Mouse (Mus musculus) CD4-positive, CD25-positive, alpha-beta regulatory T cell, adult 4 months (primary cell): ENCODE results near the gene Ak3. TPM values are rescaled to one million over a fixed set of nuclear protein-coding genes. Genes with fewer than 3 reads are reported as not detected.
"Not testable (repeated sequence)": the region's sequence is repeated elsewhere in the genome, so short reads cannot be mapped to it uniquely, and the experiment has no call there.

Experiments used
- ATAC-seq: one replicate; pipeline ENCODE4 v1.8.0; 2017
- polyA plus RNA-seq, 2 experiments: library from polyadenylated mRNA; unstranded; fragments of 100-300 nt; shearing (Covaris generic); gene quantifications; one replicate each; pipeline ENCODE4 v1.2.1; 2017

The Ak3 gene
- polyA plus RNA-seq, 2 experiments from 2014 or later = 15.3 to 16.8 TPM

- no peak for ATAC-seq
Observed at GRCm38 (mm10) chr19:29042647-29043046, 5.1 kb downstream of the Ak3 start.

GRCm38 (mm10) chr19:29042143-29042542, 5.6 kb downstream of the Ak3 start:
- ATAC-seq = no peak

- no peak for ATAC-seq
Observed at GRCm38 (mm10) chr19:29040206-29040605, 7.6 kb downstream of the Ak3 start.

- no peak for ATAC-seq
Observed at GRCm38 (mm10) chr19:29039334-29039733, 8.4 kb downstream of the Ak3 start.

GRCm38 (mm10) chr19:29037541-29037940, 10.2 kb downstream of the Ak3 start:
- no peak for ATAC-seq

- no peak for ATAC-seq
Observed at GRCm38 (mm10) chr19:29037026-29037425, 10.7 kb downstream of the Ak3 start.

- ATAC-seq = no peak
Observed at GRCm38 (mm10) chr19:29032662-29033061, 15.1 kb downstream of the Ak3 start.

GRCm38 (mm10) chr19:29031788-29032187, 16.0 kb downstream of the Ak3 start:
- no peak for ATAC-seq

GRCm38 (mm10) chr19:29024391-29024947, 23.3 kb downstream of the Ak3 start:
- ATAC-seq = no peak

GRCm38 (mm10) chr19:29021754-29022345, 25.9 kb downstream of the Ak3 start:
- no peak for ATAC-seq

- no peak for ATAC-seq
Observed at GRCm38 (mm10) chr19:29019647-29020046, 28.1 kb downstream of the Ak3 start.

- no peak for ATAC-seq
Observed at GRCm38 (mm10) chr19:29016786-29017185, 31.0 kb downstream of the Ak3 start.

GRCm38 (mm10) chr19:29016204-29016765, 31.5 kb downstream of the Ak3 start:
- ATAC-seq = no peak

- ATAC-seq = no peak
Observed at GRCm38 (mm10) chr19:29015410-29016203, 32.2 kb downstream of the Ak3 start.

GRCm38 (mm10) chr19:29014466-29015055, 33.2 kb downstream of the Ak3 start:
- no peak for ATAC-seq

GRCm38 (mm10) chr19:29011355-29011990, 36.3 kb downstream of the Ak3 start:
- no peak for ATAC-seq

- ATAC-seq = no peak
Observed at GRCm38 (mm10) chr19:29009046-29009445, 38.7 kb downstream of the Ak3 start.

- ATAC-seq = no peak
Observed at GRCm38 (mm10) chr19:29008069-29008706, 39.6 kb downstream of the Ak3 start.

- ATAC-seq = not testable (repeated sequence)
Observed at GRCm38 (mm10) chr19:29000321-29000720, 47.4 kb downstream of the Ak3 start.

GRCm38 (mm10) chr19:28997976-28998630, 49.7 kb downstream of the Ak3 start:
- no peak for ATAC-seq

- no peak for ATAC-seq
Observed at GRCm38 (mm10) chr19:28995366-28995765, 52.4 kb downstream of the Ak3 start.

GRCm38 (mm10) chr19:28994870-28995269, 52.9 kb downstream of the Ak3 start:
- no peak for ATAC-seq
